ENCODE assay signal across 24 mouse cellular contexts in the genomic region with DNA sequence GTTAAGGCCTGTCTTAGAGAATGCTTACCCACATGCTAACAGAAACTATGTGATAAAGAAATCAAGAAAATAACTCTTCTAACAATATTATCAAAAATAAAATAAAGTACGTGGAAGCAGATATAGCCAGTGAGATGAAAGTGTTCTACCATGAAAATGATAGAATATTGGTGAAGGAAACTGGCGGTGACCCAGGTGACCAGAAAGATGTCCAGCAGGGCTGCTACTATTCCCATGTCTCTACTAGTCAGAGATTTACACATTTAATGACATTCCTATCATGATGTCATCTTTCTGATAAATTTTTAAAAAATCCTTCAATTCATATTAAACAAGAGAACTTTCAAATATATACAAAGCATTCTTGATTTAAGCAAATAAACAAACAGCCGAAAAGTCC.
DNase-seq lines count a peak whose midpoint lies in the region; ATAC-seq and TF ChIP-seq lines count a peak whose summit lies in the region.
"Had no signal": no experiment of that assay in that cellular context is flagged by ENCODE, and none has a peak within 500 bp of the region (broad histone marks: within the 10 kb centered on the region; RNA-seq: fewer than 3 reads in every experiment).

No protein-coding gene starts in this region.

- H3K4me3 ChIP-seq in cerebellum, adult 2 months (replicated peaks; ENCODE audit: insufficient read depth, low read depth, low read length), result no peak overlapping the region
- H3K4me3 ChIP-seq in heart, adult 2 months, result no peak overlapping the region
- H3K4me3 ChIP-seq: embryonic facial prominence, embryonic 12.5 days; embryonic facial prominence, embryonic 15.5 days; heart, embryonic 10.5 days; heart, embryonic 13.5 days had no signal

- no peak for TF ChIP-seq POLR2A in cerebellum, adult 2 months (IDR thresholded peaks at IDR 0.05; ENCODE audit: borderline replicate concordance, insufficient read depth, low read length)
- no peak for TF ChIP-seq POLR2A in heart, adult 2 months (IDR thresholded peaks at IDR 0.05; ENCODE audit: insufficient read depth, low read depth, low read length)

- H3K27me3 ChIP-seq in cerebellum, adult 2 months (ENCODE audit: control insufficient read depth, insufficient read depth, low read length), result no peaks in the 10 kb centered on the region
- no peaks in the 10 kb centered on the region for H3K27me3 ChIP-seq in heart, adult 2 months (ENCODE audit: control insufficient read depth, insufficient read depth, low read length)
- H3K27me3 ChIP-seq: embryonic facial prominence, embryonic 12.5 days; embryonic facial prominence, embryonic 15.5 days; heart, embryonic 13.5 days had no signal

- H3K4me1 ChIP-seq in cerebellum, adult 2 months (ENCODE audit: control insufficient read depth, insufficient read depth, low read length), result peaks cover 12% of the 10 kb centered on the region; the same call in 1 of the 2 replicates
- no peaks in the 10 kb centered on the region for H3K4me1 ChIP-seq in heart, adult 2 months (ENCODE audit: control insufficient read depth, insufficient read depth, low read length)
- H3K4me1 ChIP-seq: embryonic facial prominence, embryonic 12.5 days; embryonic facial prominence, embryonic 15.5 days; heart, embryonic 10.5 days; heart, embryonic 13.5 days had no signal

- intact Hi-C loops in heart, adult 2 months (cut with DNase I), result no loop called here

- 93% methylated on average over 3 of the region's 3 CpGs for WGBS in cerebellum, adult 2 months
- 86% methylated on average over 3 of the region's 3 CpGs for WGBS in heart, adult 2 months

- H3K9ac ChIP-seq in heart, adult 2 months (ENCODE audit: low read depth, low read length), result no peak overlapping the region
- H3K9ac ChIP-seq: embryonic facial prominence, embryonic 12.5 days; embryonic facial prominence, embryonic 15.5 days; forebrain, postnatal 0 days; heart, embryonic 13.5 days; hindbrain, embryonic 14.5 days had no signal

- H3K79me2 ChIP-seq in heart, adult 2 months (replicated peaks; ENCODE audit: control insufficient read depth, insufficient read depth, low read length), result no peaks in the 10 kb centered on the region

- no peaks in the 10 kb centered on the region for H3K36me3 ChIP-seq in heart, adult 2 months (ENCODE audit: control insufficient read depth, insufficient read depth, low read length)
- H3K36me3 ChIP-seq: embryonic facial prominence, embryonic 12.5 days; embryonic facial prominence, embryonic 15.5 days; heart, embryonic 10.5 days; heart, embryonic 13.5 days had no signal

- no peak for TF ChIP-seq CTCF in cerebellum, adult 2 months (IDR thresholded peaks at IDR 0.05; ENCODE audit: borderline replicate concordance, insufficient read depth, low read depth, low read length)
- TF ChIP-seq CTCF in heart, adult 2 months (IDR thresholded peaks at IDR 0.05), result no peak

- DNase-seq in cerebellum, adult 2 months, result peak; percentile 45 to 65
- DNase-seq in cerebellum, adult 9-10 months, result peak; percentile 48
- peak; percentile 81 to 83 for DNase-seq in cerebellum, postnatal 10 days
- DNase-seq in cerebellum, postnatal 36 days, result peak; percentile 55 to 57
- no peak for DNase-seq in heart, adult 2 months
- DNase-seq: adrenal gland, adult 8-10 months; adrenal gland, postnatal 25 days; forebrain, postnatal 0 days; gastrocnemius, postnatal 25 days; heart, adult 18-20 months; heart, postnatal 14 days; heart, postnatal 4 days; kidney, adult 18-20 months; kidney, adult 9 months had no signal

- TF ChIP-seq EP300 in heart, adult 2 months (IDR thresholded peaks at IDR 0.05; ENCODE audit: insufficient read depth, low read depth, low read length), result no peak

- H3K27ac ChIP-seq in cerebellum, adult 2 months (ENCODE audit: insufficient read depth, low read length), result no peak overlapping the region
- H3K27ac ChIP-seq in heart, adult 2 months, result no peak overlapping the region
- H3K27ac ChIP-seq: embryonic facial prominence, embryonic 12.5 days; embryonic facial prominence, embryonic 15.5 days; heart, embryonic 10.5 days; heart, embryonic 13.5 days; hindbrain, embryonic 14.5 days; hindbrain, postnatal 0 days had no signal

- ATAC-seq in cerebellum, adult (ENCODE audit: insufficient number of reproducible peaks, low FRiP score, low TSS enrichment), result no peak
- ATAC-seq: activated CD4-positive, CD25-positive, alpha-beta regulatory T cell, adult 4 months; hindbrain, postnatal 0 days; inflammation-experienced regulatory T-cells, adult 6 months; intestine, embryonic 16.5 days had no signal

Comparison
In these comparisons a context has a peak if more than half of its experiments do, and no peak if none do; other contexts are left out.
1. DNase-seq: peak in cerebellum, adult 2 months (2 of 2), cerebellum, adult 9-10 months (single experiment), cerebellum, postnatal 10 days (2 of 2) and cerebellum, postnatal 36 days (2 of 2); none in heart, adult 2 months (0 of 2).